Mouse (Mus musculus) midbrain, postnatal 0 days (tissue): ENCODE results near the gene H2al2a. TPM values are rescaled to one million over a fixed set of nuclear protein-coding genes. Genes with fewer than 3 reads are reported as not detected.

Source experiments
- ATAC-seq: fragments of 200-750 bp; cut with Nextera tagmentation; 2 replicates; pipeline ENCODE4 v1.8.0; 2017; ENCODE audit warnings: moderate number of reproducible peaks, mild to moderate bottlenecking, moderate TSS enrichment, moderate library complexity; ENCODE audit not compliant: low FRiP score
- DNase-seq: peaks from one replicate; pipeline ENCODE4 v3.0.0-alpha.2; 2015; ENCODE audit warnings: low spot score
- H3K27ac ChIP-seq: fragments of 300-500 bp; sonication (generic); 2 replicates; pipeline ENCODE4 v1.5.1; 2014; ENCODE audit warnings: low read depth, mild to moderate bottlenecking, low read length, mixed read lengths
- H3K27me3 ChIP-seq: fragments of 300-500 bp; sonication (generic); 2 replicates; pipeline ENCODE4 v1.6.1; 2014; ENCODE audit warnings: low read length, control low read depth, mixed read lengths; ENCODE audit not compliant: insufficient read depth
- H3K36me3 ChIP-seq: fragments of 300-500 bp; sonication (generic); 2 replicates; pipeline ENCODE4 v1.6.1; 2014; ENCODE audit warnings: low read length, control low read depth, mixed read lengths; ENCODE audit not compliant: insufficient read depth
- H3K4me1 ChIP-seq: fragments of 300-500 bp; sonication (generic); 2 replicates; pipeline ENCODE4 v1.6.1; 2014; ENCODE audit warnings: mild to moderate bottlenecking, control low read depth, antibody characterized with exemption, low read length, mixed read lengths; ENCODE audit not compliant: insufficient read depth
- H3K4me2 ChIP-seq: fragments of 300-500 bp; sonication (generic); 2 replicates; pipeline ENCODE4 v1.6.1; 2014; ENCODE audit warnings: low read depth, mild to moderate bottlenecking, low read length, mixed read lengths; ENCODE audit not compliant: poor library complexity, severe bottlenecking
- H3K4me3 ChIP-seq: fragments of 300-500 bp; sonication (generic); 2 replicates; pipeline ENCODE4 v1.5.1; 2014; ENCODE audit warnings: low read depth, mild to moderate bottlenecking, low read length, moderate library complexity
- H3K9ac ChIP-seq: fragments of 300-500 bp; sonication (generic); replicated peaks from 2 replicates; pipeline ENCODE4 v1.6.1; 2014; ENCODE audit warnings: mild to moderate bottlenecking, low read length, moderate library complexity, mixed read lengths; ENCODE audit not compliant: poor library complexity, severe bottlenecking
- H3K9me3 ChIP-seq: fragments of 300-500 bp; sonication (generic); 2 replicates; pipeline ENCODE4 v1.6.1; 2016; ENCODE audit warnings: low read length, control low read depth
- CTCF ChIP-seq: IDR thresholded peaks from 2 replicates; pipeline ENCODE4 v1.5.1; 2016; ENCODE audit warnings: antibody characterized with exemption, mild to moderate bottlenecking
- WGBS: fragments of 180-500 bp; shearing (Covaris S2); extraction: QIAGEN DNeasy Blood & Tissue Kit; methylation state at CpG from one replicate; pipeline ENCODE4 v1.1.7; 2014; 5-methylcytosine and 5-hydroxymethylcytosine counted together
- polyA plus RNA-seq: library from polyadenylated mRNA; unstranded; fragments of >200 nt; fragmentation: Nextera tagmentation; extraction: Ambion mirVana; gene quantifications from 2 replicates; pipeline ENCODE4 v1.2.1, GENCODE M21; 2015
- total RNA-seq: library from RNA; depleted of rRNA; stranded (reverse); fragments of >200 nt; gene quantifications from 2 replicates; pipeline ENCODE4 v1.2.3, GENCODE M21; 2014

Gene H2al2a
- total and polyA plus RNA-seq, 2 experiments from 2014 or later, result not detected

DNA sequence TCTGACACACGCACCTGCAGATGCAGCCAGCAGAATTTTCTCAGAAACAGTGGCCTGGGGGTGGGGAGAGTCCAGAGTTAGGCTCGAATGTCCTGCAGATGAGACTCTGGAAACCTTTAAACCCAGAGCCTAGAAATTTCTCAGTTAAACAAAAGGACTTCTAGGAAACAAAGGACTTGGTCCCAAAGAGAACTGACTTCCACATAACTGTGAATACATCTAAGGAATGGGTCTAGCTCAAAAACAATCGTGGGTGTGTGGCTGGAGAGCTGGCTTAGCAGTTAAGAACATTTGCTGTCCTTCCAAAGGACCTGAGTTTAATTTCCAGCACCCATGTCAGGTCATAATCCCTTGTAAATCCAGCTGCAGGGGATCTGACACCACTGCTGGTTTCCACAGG, 18.8 kb upstream of the H2al2a start:
- H3K9ac ChIP-seq, result no peak overlapping the region
- H3K4me2 ChIP-seq, result no peak overlapping the region
- TF ChIP-seq CTCF, result no peak
- H3K9me3 ChIP-seq, result no peaks in the 10 kb centered on the region
- no peaks in the 10 kb centered on the region for H3K36me3 ChIP-seq
- no peak for ATAC-seq
- no peak for DNase-seq
- no peak overlapping the region for H3K4me3 ChIP-seq
- 42% methylated on average over 3 of the region's 3 CpGs for WGBS
- no peaks in the 10 kb centered on the region for H3K27me3 ChIP-seq
- H3K27ac ChIP-seq, result no peak overlapping the region
- H3K4me1 ChIP-seq, result no peaks in the 10 kb centered on the region

DNA sequence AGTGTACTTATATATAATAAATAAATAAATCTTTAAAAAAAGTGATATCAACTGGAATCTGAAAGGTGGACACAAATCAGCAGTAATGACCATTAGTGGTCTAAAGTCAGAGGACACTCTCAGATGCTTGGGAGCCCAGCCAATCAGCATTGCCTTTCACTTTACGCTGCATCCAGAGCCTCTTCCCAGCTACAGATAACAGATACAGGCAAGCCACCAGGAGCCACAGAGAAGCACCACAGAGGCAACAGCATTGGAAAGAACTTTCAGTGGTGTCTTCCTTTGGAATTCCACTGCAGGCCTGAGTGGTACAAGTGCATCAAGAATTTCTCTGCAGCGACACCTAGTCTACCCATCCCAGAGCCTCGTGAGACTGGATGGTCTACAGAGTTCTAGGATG, 16.1 kb upstream of the H2al2a start:
- 93% methylated on average over 3 of the region's 3 CpGs for WGBS
- Histone ChIP-seq H3K27ac (no peak overlapping the region), H3K27me3 (no peaks in the 10 kb centered on the region), H3K4me2 (no peak overlapping the region), H3K9ac (no peak overlapping the region), H3K9me3 (no peaks in the 10 kb centered on the region), H3K36me3 (no peaks in the 10 kb centered on the region), H3K4me3 (no peak overlapping the region), H3K4me1 (no peaks in the 10 kb centered on the region)
- no peak for DNase-seq
- ATAC-seq, result no peak
- TF ChIP-seq CTCF, result no peak

DNA sequence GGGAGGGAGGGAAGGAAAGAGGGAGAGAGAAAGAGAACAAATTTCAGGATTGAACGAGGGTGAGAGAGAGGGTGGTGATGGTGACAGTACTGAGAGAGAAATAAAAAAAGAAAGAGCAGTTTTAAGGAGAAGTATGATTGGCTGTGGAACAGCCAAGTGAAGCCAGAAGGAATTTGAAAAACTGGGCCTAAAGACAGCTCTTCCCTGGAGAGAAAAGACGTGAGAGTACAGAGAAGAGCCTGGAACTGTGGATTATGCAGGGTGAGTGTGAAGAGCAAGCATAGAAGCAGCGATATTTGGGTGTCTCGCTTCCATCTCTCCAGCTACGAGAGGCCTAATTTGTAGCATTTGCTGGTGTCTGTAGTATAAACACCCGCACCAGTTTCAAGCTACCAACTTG, 14.5 kb upstream of the H2al2a start:
- 88% methylated on average over 6 of the region's 6 CpGs for WGBS
- Histone ChIP-seq H3K4me3 (no peak overlapping the region), H3K27ac (no peak overlapping the region), H3K4me1 (no peaks in the 10 kb centered on the region), H3K27me3 (no peaks in the 10 kb centered on the region), H3K4me2 (no peak overlapping the region), H3K9ac (no peak overlapping the region), H3K36me3 (no peaks in the 10 kb centered on the region), H3K9me3 (no peaks in the 10 kb centered on the region)
- DNase-seq, result no peak
- TF ChIP-seq CTCF, result no peak
- ATAC-seq, result no peak

DNA sequence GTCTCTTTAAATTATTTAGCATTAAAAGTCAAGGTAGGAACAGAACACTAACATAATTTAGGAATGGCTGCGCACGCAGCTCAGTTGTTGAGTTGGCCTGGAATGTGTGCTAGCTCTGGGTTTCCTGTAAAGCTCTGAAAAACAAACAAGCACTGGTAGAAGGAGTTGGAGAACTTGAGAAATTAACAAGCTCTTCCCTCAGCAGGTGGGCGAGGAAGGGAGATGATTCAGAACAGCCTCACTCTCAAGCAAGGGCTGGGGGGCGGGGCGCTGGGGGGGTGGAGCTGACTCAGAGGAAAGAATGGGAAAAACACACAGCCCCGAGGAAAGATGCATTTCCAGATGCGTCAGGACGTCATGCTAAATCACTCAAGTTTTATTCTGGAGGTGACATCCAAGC, 8.4 kb upstream of the H2al2a start:
- no peaks in the 10 kb centered on the region for H3K4me1 ChIP-seq
- H3K27me3 ChIP-seq, result no peaks in the 10 kb centered on the region
- DNase-seq (no peak), ATAC-seq (no peak)
- H3K9ac ChIP-seq, result no peak overlapping the region
- H3K27ac ChIP-seq, result no peak overlapping the region
- no peaks in the 10 kb centered on the region for H3K9me3 ChIP-seq
- no peak overlapping the region for H3K4me3 ChIP-seq
- no peaks in the 10 kb centered on the region for H3K36me3 ChIP-seq
- TF ChIP-seq CTCF, result no peak
- no peak overlapping the region for H3K4me2 ChIP-seq
- WGBS, result 40% methylated on average over 8 of the region's 8 CpGs

DNA sequence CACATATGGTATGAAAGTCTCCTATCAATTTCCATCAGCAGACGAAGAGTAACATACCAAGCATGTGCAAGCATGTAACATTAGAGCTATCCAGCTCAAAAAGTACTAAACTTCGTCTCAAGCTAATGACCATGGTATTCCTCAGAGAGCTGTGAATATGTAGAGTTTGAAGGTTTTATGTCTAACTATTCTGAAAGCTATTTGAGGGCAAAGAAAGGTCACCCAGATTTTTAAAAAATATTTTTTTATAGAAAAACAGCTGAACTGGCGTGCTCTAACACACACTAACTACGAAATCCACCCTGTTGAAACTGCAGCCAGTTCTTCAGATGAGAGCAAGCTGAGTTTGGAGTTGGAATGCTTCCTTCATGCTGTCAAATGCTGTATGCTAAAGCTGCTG, 7.5 kb upstream of the H2al2a start:
- TF ChIP-seq CTCF, result no peak
- no peak for ATAC-seq
- no peaks in the 10 kb centered on the region for H3K4me1 ChIP-seq
- 91% methylated on average over 4 of the region's 4 CpGs for WGBS
- no peak overlapping the region for H3K9ac ChIP-seq
- H3K9me3 ChIP-seq, result no peaks in the 10 kb centered on the region
- no peaks in the 10 kb centered on the region for H3K27me3 ChIP-seq
- no peak overlapping the region for H3K4me3 ChIP-seq
- no peak for DNase-seq
- H3K27ac ChIP-seq, result no peak overlapping the region
- H3K4me2 ChIP-seq, result no peak overlapping the region
- H3K36me3 ChIP-seq, result no peaks in the 10 kb centered on the region

DNA sequence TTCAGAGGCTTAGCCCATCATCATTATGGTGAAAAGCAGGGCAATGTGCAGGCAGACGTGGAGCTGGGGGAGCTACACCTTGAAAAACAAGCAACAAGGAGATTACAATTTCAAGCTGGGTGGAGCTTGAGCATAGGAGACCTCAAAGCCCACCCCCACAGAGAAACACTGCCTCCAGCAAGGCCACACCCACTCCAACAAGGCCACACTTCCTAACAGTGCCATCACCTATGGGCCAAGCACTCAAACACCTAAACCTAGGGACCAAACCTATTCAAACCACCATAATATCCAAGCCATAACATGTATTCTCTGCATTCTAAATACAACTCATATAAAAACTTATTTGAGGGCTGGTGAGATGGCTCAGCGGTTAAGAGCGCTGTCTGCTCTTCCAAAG, 5.5 kb upstream of the H2al2a start:
- Histone ChIP-seq H3K27me3 (no peaks in the 10 kb centered on the region), H3K27ac (no peak overlapping the region), H3K4me3 (no peak overlapping the region), H3K4me2 (no peak overlapping the region), H3K36me3 (no peaks in the 10 kb centered on the region), H3K9me3 (no peaks in the 10 kb centered on the region), H3K9ac (no peak overlapping the region), H3K4me1 (no peaks in the 10 kb centered on the region)
- DNase-seq (no peak), ATAC-seq (no peak)
- TF ChIP-seq CTCF, result no peak
- 93% methylated on average over 3 of the region's 3 CpGs for WGBS

DNA sequence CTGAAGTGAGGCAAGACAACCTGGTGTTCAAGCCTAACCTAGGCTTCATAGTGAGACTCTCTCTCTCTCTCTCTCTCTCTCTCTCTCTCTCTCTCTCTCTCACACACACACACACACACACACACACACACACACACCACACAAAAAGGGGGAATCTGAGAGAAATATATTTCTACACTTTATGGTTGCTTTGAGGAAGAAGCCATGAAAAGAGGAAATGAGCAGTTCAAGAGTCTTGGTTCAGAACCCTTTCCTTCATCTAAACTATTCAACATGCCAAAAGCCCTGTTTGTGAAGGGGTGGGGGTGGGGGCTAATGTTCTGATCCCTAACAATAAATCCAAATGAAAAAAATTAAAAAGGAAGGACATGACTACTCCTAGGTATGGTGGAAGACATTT, 7.2 kb downstream of the H2al2a start:
- Histone ChIP-seq H3K4me3 (no peak overlapping the region), H3K27me3 (no peaks in the 10 kb centered on the region), H3K4me2 (no peak overlapping the region), H3K4me1 (no peaks in the 10 kb centered on the region), H3K36me3 (no peaks in the 10 kb centered on the region), H3K9ac (no peak overlapping the region), H3K27ac (no peak overlapping the region), H3K9me3 (no peaks in the 10 kb centered on the region)
- TF ChIP-seq CTCF, result no peak
- DNase-seq (no peak), ATAC-seq (no peak)
